Mouse (Mus musculus) fibroblast of lung, adult 2 months (primary cell): Measurements from ENCODE around the gene Gm3417.
"Not testable (repeated sequence)": the region's sequence is repeated elsewhere in the genome, so short reads cannot be mapped to it uniquely, and the experiment has no call there.

Source experiments
- DNase-seq: peaks from one replicate; pipeline ENCODE4 v3.0.0-alpha.2; 2011; ENCODE audit warnings: low read depth

Gene Gm3417

DNA sequence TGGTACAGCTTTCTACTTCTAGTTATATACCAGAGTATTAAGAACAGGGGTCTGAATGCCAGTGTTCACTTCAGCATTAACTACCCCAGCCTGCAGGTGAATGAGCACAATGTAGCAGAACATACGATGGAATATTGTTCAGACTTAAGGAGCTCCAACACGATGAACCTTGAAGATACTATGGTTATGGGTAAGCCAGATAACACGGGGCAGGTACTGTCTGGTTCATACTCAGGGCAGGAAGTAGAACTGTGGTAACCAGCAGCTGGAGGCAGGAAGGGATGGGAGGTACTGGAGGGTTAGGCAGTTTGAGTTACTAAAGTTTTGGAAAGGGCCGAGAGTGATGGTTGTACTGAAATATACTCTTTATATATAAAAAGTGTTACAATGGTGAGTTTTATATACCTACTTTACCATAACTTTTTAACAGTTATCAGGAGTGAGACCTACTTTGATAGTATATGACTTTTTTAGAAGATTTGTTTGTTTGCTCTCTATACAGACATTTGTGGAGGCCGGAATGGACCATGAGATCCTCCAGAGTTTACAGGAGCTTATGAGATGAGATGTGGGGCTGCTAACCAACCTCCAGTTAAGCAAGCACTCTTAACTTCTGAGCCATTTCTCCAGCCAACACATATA lies 19.8 kb downstream of the Gm3417 start:
- DNase-seq: no peak

DNA sequence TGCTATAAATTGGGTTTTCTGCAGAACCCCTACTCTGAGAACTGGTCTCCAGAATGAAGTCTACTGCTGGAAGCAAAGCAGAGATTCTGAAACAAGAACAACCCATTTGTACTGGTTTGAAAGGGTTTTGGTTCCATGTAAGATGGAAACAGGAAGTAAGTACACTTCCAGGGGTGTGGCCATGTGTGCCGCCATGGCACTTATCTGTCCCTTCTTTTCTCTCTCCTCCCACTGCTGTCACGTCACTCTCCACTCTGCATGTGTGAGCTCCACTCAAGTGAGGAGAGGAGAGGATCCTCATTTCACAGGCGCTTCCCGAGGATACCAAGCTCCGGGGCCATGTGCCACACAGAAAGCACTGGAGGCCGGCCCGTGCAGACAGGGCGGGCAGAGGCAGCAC lies 25.1 kb downstream of the Gm3417 start:
- DNase-seq: no peak

DNA sequence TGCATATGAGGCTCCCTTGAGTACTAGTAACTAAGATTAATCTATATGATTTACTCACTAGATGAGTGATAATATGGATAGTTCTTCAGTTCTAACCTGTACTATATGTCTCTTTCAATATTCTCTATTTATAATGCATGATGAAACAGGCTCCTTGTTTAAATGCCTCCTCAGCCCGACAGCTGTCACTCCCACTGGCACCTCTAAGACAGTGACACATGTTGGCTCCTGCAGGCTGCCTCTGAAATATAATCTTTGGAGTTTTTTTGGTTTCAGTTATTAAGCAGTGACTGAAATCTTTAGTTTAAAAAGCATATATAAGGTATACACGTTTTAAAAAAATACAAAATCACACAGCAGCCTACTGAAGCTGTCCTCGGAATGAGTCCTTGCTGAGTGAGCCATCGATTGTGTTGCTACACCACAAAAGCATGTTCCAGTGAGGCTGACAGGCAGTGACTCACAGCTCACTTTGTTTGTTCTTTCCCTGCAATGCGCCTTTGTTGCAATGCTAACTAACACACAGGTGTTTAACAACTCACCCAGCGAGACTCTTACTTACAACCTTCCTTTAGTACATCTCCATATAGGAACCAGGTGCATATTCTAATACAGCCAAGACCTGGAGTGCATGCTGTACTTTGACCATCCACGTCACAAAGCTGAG lies 29.3 kb downstream of the Gm3417 start:
- no peak for DNase-seq

DNA sequence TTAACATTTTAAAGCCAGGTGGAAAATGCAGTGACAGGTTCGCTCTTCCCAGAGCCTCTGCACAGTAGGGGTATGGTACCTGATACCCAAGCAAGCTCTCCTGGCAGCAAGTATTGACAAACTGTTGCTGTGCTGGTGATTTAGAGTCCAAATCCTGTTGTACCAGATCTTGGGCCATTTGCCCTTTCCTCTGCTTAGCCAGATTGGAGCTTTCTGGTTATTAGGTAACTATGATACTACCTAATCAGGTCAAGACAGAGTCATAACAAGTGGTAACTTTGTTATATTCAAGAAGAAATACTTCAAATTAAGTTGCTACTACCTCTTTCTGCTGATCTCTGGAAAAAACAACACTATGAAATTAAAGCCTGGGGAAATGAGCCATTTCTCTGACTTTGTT lies 34.0 kb downstream of the Gm3417 start:
- DNase-seq: no peak

DNA sequence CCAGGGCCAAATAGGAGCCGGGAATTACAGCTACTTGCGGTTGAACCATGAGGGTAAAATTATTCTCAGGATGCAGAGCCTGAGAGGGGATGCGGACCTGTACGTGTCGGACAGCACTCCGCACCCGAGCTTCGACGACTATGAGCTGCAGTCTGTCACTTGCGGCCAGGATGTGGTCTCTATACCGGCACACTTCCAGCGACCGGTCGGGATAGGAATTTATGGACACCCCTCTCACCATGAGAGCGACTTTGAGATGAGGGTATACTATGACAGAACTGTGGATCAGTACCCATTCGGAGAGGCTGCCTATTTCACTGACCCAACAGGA lies 34.9 kb downstream of the Gm3417 start:
- no peak for DNase-seq

DNA sequence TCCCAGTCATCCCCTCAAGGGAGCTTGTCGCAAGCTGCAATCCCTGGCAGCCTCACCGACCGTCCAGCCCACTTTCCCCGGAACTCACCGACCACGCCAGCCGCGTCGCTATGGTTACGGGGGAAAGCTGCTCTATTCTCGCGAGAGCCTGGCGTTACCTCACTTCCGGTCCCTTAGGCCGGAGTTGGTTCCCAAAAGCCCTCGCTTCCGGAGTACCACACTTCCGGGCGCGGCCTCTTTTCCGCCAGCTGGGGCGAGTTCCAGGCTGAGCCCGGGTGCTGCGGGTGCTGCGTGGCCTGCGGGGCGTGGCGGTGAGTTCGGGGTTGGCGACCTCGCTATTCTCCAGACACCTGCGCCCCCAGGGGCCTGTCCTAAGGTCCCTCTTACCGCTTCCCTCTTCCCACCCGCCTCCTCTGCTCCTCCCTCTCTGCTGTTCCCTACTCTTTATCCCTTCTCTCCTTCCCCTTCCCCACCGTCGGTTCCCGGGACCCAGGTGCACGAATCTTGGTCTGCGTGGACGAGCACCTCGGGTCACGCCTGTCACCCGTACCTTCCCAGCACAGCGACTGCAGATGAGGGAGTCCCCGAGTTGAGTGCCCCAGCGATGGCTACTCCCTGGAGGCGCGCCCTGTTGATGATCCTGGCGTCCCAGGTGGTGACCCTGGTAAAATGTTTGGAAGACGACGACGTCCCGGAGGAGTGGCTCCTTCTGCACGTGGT lies 35.4 kb downstream of the Gm3417 start, which contains the start of the genes Wdr27 and 1600012H06Rik:
Wdr27 (minus strand) TSS at position 150 of the 720 bp plus-strand sequence.
1600012H06Rik (plus strand) TSS at position 176 of the 720 bp plus-strand sequence.
- DNase-seq: peak; percentile 94

DNA sequence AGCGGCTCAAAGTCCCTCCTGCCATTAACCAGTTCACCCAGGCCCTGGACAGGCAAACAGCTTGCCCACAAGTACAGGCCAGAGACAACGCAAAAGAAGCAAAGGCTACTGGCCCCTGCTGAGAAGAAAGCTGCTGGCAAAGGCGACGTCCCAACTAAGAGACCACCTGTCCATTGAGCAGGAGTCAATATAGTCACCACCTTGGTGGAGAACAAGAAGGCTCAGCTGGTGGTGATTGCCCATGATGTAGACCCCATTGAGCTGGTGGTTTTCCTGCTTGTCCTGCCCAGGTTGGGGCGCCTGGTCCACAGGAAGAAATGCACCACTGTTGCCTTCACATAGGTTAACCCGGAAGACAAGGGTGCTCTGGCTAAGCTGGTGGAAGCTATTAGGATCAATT lies 36.4 kb downstream of the Gm3417 start:
- DNase-seq: not testable (repeated sequence)

DNA sequence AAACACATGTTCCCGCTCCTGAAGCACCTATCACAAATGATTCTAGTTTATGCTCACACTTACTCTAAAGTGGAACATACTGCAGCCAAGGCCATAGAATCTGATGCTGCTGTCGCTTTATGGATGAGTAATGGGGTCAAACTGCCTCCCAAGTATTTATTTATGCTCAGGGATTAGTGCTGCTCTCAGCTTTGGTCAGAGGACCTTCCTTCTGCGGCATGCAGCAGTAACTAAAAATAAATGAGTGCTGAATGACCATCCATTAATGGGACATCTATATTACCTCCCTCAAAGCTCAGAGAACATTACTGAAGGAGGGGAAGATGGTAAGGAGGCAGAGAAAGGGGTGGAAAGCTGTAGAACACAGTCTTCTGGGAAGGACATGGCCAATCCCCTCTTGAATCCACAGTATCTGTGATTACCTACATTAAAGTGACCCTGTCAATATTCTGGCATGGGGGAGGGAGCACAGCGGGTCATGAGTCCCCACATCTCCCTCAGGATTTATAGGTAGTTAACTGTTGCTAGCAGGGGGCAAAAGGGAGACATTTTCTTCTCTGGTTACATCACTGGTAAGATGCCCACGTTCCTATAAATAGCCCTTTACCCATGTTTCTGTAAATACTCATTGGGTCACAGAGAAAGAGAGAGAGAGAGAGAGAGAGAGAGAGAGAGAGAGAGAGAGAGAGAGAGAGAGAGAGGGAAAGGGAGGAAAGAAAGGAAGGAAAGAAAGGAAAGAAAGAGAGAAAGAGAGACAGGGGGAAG lies 42.6 kb downstream of the Gm3417 start:
- DNase-seq: no peak

DNA sequence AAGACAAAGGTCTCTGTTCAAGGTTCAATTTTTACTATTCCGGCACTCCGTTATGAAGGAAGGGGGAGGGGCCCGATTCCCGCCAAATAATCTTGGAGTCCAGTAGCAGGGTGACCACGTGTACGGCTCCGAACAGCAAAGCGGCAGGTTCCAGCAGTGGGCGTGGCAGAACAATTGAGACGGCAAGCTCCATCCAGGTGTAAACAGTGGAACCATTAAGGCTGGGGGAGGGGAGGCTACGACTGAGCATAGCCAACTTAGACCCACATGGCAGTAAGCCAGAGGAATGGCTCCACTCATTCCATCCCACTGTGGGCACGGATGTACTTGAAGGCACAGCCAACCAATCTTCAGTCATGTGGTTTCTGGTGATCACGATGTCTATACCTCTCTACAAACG lies 43.3 kb downstream of the Gm3417 start:
- DNase-seq: not testable (repeated sequence)

DNA sequence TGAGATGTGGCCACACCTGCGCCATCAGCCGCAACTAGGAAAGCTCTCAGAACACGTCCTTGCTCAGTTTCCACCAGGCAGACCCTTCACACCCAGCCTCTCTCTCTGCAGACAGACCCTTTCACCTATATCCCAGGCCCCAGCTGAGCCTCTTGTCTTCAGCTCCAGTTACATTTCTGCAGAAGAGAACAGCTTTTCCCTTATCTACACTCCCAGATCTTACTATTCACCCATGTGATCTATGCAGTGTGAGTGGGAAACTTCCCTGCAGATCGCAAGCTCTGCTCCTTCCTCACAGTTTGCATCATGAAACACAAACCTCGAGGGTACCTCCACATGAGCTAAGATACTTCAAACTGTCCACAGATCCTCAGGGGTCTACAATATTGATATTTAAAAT lies 47.1 kb downstream of the Gm3417 start:
- DNase-seq: no peak

DNA sequence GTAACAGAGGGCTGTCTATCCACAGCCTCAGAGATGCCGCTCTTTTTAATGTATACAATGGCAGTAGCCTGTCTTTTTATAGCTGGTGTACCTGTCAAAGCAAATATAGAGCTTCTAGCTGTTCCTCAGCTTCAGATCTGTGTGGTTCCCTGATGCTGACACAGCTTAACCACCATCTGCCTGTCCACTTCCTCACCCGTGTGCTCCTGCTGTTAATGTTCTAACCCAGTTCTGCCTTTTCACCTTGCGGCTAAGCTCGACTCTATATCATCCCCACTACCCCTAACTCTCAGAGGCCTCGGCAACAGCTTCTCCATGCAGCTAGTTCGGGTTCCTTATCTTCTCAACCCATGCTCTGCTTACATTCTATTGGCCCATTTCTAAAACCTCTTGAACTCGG lies 47.9 kb downstream of the Gm3417 start:
- DNase-seq: no peak

DNA sequence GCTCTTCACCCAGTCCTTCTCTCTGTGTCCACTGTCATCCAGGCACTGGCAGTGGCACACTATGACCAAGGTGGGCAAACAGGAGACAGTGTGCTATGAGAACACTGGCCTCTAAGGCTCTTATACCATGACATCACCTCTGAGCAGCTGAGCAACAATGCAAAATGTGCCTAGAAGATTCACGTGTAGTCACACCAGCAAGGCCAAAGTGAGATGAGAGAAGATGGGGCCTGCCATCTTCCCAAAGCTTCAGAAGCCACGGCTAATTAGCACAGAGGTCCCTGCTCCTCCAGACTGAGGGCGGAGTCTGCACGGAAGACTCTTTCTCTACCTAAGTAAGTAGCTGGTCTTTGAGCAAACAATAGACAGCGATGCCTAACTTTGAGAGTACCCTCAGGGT lies 50.0 kb downstream of the Gm3417 start:
- no peak for DNase-seq

DNA sequence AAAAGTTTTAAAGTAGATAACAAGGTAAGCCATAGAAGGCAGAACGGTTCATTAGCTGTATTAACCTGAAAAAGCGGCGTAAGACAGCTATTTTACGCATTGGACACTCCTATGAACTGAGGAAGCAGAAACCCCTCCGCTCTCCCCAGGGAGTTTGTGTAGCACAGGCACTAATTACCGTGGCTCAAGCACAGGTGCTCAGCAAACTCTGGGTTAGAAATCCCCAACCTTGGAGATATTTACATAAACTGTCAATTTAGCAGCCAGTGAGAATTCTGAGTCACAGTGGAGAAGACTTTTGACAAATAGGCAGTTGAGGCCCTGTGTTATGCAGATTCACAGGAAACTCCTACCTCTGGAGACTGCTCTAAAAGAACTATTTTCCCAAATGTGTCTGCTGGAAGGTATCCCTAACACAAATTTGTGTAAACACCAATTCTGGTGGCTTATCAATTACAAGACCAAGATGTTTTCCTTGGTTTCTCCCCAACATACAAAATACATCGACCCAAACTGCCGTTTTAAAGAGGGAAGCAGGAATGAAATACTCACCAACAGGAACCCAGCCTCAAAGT lies 50.9 kb downstream of the Gm3417 start:
- no peak for DNase-seq

DNA sequence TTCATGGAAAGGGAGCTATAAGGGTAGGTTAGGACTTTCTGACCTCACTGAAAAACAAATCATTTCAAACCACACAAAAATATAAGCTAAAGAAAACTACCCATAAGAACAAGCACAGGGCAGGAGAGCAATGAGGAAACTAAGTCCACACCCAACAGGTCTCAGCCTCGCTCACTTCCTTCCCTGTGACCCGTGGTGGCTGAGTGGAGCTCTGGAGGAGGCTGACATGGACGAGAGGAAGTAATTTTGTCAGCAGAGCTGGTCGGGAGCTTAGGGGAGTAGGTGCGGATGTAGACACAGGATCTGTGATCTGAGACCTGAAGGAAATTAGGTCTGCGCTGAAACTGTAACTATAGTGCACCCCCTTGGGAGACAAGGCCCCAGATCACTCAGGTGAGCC lies 57.0 kb downstream of the Gm3417 start:
- no peak for DNase-seq

DNA sequence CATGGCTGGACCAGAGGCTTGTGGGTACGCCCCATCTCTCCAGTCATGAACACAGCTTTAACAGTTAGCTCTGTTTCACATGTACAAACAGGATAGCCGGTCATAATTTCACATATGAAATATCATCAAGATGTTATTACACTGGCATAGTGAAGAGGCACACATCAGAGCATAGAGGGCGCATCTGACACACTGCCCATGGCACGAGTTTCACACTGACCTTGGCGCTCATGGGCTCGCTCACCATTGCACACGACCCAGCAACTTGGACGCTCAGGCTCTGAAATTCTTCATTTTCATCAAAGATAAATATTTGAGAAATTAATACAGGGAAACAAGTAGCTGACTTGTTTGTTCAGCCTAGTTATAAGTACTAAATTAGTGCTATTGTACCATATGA lies 60.7 kb downstream of the Gm3417 start:
- no peak for DNase-seq

DNA sequence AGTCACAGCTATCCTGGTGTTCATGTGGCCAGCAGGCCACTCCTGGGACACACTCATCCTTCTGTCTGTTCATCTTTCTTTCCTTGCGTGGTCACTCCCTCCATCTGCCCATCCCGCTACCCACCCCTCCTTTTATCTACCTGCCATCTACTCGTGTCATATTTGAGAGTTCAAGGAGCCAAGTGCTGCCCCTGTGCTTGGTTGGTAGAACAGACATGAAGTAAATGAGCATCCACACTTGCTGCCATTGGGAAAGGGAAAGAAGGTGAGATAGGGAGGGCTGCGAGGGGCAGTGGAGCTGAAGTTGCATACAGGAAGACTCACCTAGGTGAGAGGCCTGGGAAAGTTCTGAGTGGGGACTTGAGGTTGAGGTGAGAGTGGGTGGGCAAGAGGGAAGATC lies 64.2 kb downstream of the Gm3417 start:
- DNase-seq: no peak
